In the genomic region with DNA sequence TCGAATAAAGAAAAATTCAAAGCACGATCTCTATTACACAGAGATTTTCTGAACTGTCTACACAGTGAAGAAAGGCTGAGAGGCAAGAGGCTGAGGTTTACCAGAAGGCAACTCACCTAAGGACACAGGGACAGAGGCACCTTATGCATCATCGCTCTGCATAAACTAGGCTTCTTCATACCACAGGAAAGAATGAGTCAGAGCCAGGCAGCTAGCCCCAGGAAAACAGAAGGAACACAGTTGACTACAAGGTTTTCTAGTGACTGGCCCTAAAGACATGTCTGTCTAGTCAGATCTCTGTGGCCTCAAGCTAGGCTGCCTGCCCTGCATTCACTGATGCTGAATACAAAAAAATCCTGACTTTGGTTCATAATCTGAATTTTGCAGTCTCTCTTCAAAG, we compare ENCODE assay signal across 26 mouse cellular contexts.
"Had no signal": no experiment of that assay in that cellular context is flagged by ENCODE, and none has a peak within 500 bp of the region (broad histone marks: within the 10 kb centered on the region; RNA-seq: fewer than 3 reads in every experiment).

No protein-coding gene starts in this region.

- H3K27ac ChIP-seq: gastrocnemius, adult 2 months; heart, adult 2 months; heart, embryonic 10.5 days; hindbrain, embryonic 10.5 days; hindbrain, embryonic 12.5 days; hindbrain, embryonic 14.5 days; intestine, embryonic 15.5 days; limb, embryonic 13.5 days; limb, embryonic 15.5 days; liver, embryonic 12.5 days; liver, embryonic 14.5 days had no signal

- H3K9me3 ChIP-seq: heart, embryonic 10.5 days; heart, embryonic 12.5 days; hindbrain, embryonic 12.5 days; intestine, embryonic 15.5 days; limb, embryonic 13.5 days; limb, embryonic 15.5 days; liver, embryonic 12.5 days had no signal

- H3K4me1 ChIP-seq: heart, embryonic 12.5 days; hindbrain, embryonic 12.5 days; intestine, embryonic 15.5 days; limb, embryonic 15.5 days; liver, embryonic 12.5 days had no signal

- ATAC-seq: hindbrain, embryonic 16.5 days; inflammation-experienced regulatory T-cells, adult 6 months; intestine, embryonic 15.5 days; intestine, postnatal 0 days; liver, embryonic 12.5 days had no signal

- H3K4me3 ChIP-seq: gastrocnemius, adult 2 months; heart, adult 2 months; heart, embryonic 10.5 days; heart, embryonic 12.5 days; hindbrain, embryonic 10.5 days; hindbrain, embryonic 12.5 days; intestine, embryonic 15.5 days; limb, embryonic 13.5 days; limb, embryonic 15.5 days; liver, embryonic 12.5 days had no signal

- DNase-seq: gastrocnemius, adult 2 months; gastrocnemius, postnatal 10 days; gastrocnemius, postnatal 25 days; heart, adult 2 months; heart, postnatal 10 days; heart, postnatal 4 days; kidney, adult 18-20 months; kidney, adult 8-10 months; kidney, postnatal 14 days; kidney, postnatal 36 days; layer of hippocampus, adult 9-11 months; layer of hippocampus, postnatal 36 days; left cerebral cortex, postnatal 4 days had no signal

- H3K36me3 ChIP-seq: heart, embryonic 10.5 days; heart, embryonic 12.5 days; intestine, embryonic 15.5 days; limb, embryonic 13.5 days; limb, embryonic 15.5 days; liver, embryonic 12.5 days had no signal

- H3K27me3 ChIP-seq: heart, embryonic 12.5 days; hindbrain, embryonic 12.5 days; intestine, embryonic 15.5 days; limb, embryonic 13.5 days; limb, embryonic 15.5 days; liver, embryonic 12.5 days had no signal
